Comparison of ENCODE assay signal across 8 mouse cellular contexts in genomic region chr6:94596761-94597485, GRCm38 (mm10).
A peak's percentile ranks its signal among the peaks of the same experiment; 100 is the strongest.
DNase-seq lines count a peak whose midpoint lies in the region; ATAC-seq lines count a peak whose summit lies in the region.

No protein-coding gene starts in this region.

- H3K36me3 ChIP-seq in midbrain, embryonic 14.5 days (ENCODE audit: control insufficient read depth, insufficient read depth, low read length): no peaks in the 10 kb centered on the region
- no peaks in the 10 kb centered on the region for H3K36me3 ChIP-seq in midbrain, embryonic 11.5 days (ENCODE audit: control insufficient read depth, insufficient read depth, low read length)

- H3K4me3 ChIP-seq in midbrain, embryonic 14.5 days (replicated peaks; ENCODE audit: low read depth, low read length): no peak overlapping the region
- no peak overlapping the region for H3K4me3 ChIP-seq in midbrain, embryonic 11.5 days (ENCODE audit: low read depth, low read length)

- H3K4me1 ChIP-seq in midbrain, embryonic 14.5 days (ENCODE audit: control insufficient read depth, insufficient read depth, low read length): peaks cover 12% of the 10 kb centered on the region; the same call in 1 of the 2 replicates
- H3K4me1 ChIP-seq in midbrain, embryonic 11.5 days (ENCODE audit: control insufficient read depth, insufficient read depth, low read length): peaks cover 6% of the 10 kb centered on the region

- H3K9me3 ChIP-seq in midbrain, embryonic 14.5 days (ENCODE audit: control insufficient read depth, low read length): no peaks in the 10 kb centered on the region
- H3K9me3 ChIP-seq in midbrain, embryonic 11.5 days (ENCODE audit: control insufficient read depth, low read length): no peaks in the 10 kb centered on the region

- ATAC-seq in midbrain, embryonic 14.5 days (ENCODE audit: low FRiP score, low TSS enrichment): no peak
- ATAC-seq in midbrain, embryonic 11.5 days (ENCODE audit: low FRiP score): no peak
- no peak for ATAC-seq in frontal cortex, adult (ENCODE audit: low TSS enrichment)

- intact Hi-C loops in heart, postnatal 36 days (cut with DNase I): loop anchor here (1.0 kb wide), 1 partner anchor 370 kb away; no protein-coding TSS in a partner anchor

- H3K27ac ChIP-seq in midbrain, embryonic 14.5 days (replicated peaks; ENCODE audit: low read depth, low read length): no peak overlapping the region
- no peak overlapping the region for H3K27ac ChIP-seq in midbrain, embryonic 11.5 days (ENCODE audit: low read depth, low read length)

- no peak overlapping the region for H3K4me2 ChIP-seq in midbrain, embryonic 14.5 days (ENCODE audit: low read length)
- H3K4me2 ChIP-seq in midbrain, embryonic 11.5 days: no peak overlapping the region

- peak; percentile 28 to 62 for DNase-seq in heart, adult 18-20 months
- no peak for DNase-seq in heart, postnatal 36 days
- DNase-seq in midbrain, embryonic 14.5 days: peak; percentile 46
- no peak for DNase-seq in midbrain, embryonic 11.5 days (ENCODE audit: low spot score, missing footprints)
- peak; percentile 18 to 50 for DNase-seq in gastrocnemius, postnatal 4 days (ENCODE audit: low spot score in 2 of 2)
- DNase-seq in retina, postnatal 1 day: peak; percentile 53
- DNase-seq in frontal cortex, postnatal 10 days (ENCODE audit: low spot score in 2 of 2): no peak

- H3K27me3 ChIP-seq in midbrain, embryonic 14.5 days (ENCODE audit: control insufficient read depth, insufficient read depth, low read length): no peaks in the 10 kb centered on the region
- no peaks in the 10 kb centered on the region for H3K27me3 ChIP-seq in midbrain, embryonic 11.5 days (ENCODE audit: control insufficient read depth, insufficient read depth, low read length)

- 56% methylated on average over 10 of the region's 10 CpGs for WGBS in midbrain, embryonic 14.5 days
- WGBS in midbrain, embryonic 11.5 days: 67% methylated on average over 10 of the region's 10 CpGs

- no peak overlapping the region for H3K9ac ChIP-seq in midbrain, embryonic 14.5 days (replicated peaks; ENCODE audit: low read length)
- no peak overlapping the region for H3K9ac ChIP-seq in midbrain, embryonic 11.5 days (ENCODE audit: low read length)

Comparison
In these comparisons a context has a peak if more than half of its experiments do, and no peak if none do; other contexts are left out.
1. DNase-seq: peak in heart, adult 18-20 months (2 of 2), midbrain, embryonic 14.5 days (single experiment), gastrocnemius, postnatal 4 days (2 of 2) and retina, postnatal 1 day (single experiment); none in heart, postnatal 36 days (0 of 2), midbrain, embryonic 11.5 days (single experiment) and frontal cortex, postnatal 10 days (0 of 2).